Mouse (Mus musculus): ENCODE data around the gene Dnajb4.

DNA sequence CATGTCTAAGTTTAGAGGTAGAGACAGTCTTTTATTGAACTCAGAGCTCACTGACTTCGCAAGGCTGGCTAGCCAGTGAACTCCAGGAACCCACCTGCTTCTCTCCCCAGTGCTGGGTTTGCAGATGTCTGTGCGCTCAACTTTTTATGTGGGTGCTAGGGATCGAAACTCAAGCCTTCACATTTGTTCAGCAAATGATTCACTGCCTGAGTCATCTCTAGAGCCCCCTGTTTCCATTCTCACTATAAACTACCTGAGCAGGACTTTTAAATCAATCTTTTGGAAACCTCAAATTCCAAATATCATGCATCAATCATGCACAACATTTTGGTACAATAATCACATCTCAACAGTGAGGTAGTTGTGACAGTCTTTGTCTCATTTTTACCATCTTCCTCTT is 47.4 kb upstream of the Dnajb4 start:
- no peak for TF ChIP-seq CTCF (IDR thresholded peaks at IDR 0.05; ENCODE audit: borderline replicate concordance, extremely low read depth, insufficient read depth, insufficient read length)
- no peak for TF ChIP-seq POLR2A (IDR thresholded peaks at IDR 0.05; ENCODE audit: borderline replicate concordance, extremely low read depth, insufficient read depth, insufficient read length, poor library complexity, severe bottlenecking)
